Mouse (Mus musculus) stomach, embryonic 15.5 days (tissue): Measurements from ENCODE around the gene Polr2l. TPM values are rescaled to one million over a fixed set of nuclear protein-coding genes. Genes with fewer than 3 reads are reported as not detected.

Source experiments
- ATAC-seq: fragments of 200-750 bp; cut with Nextera tagmentation; 2 replicates; pipeline ENCODE4 v1.8.0; 2017; ENCODE audit warnings: low read depth, moderate number of reproducible peaks, moderate TSS enrichment; ENCODE audit not compliant: insufficient read depth, low FRiP score
- H3K27ac ChIP-seq: fragments of 300-500 bp; sonication (generic); 2 replicates; pipeline ENCODE4 v1.5.1; 2015; ENCODE audit warnings: mild to moderate bottlenecking, inconsistent platforms
- H3K27me3 ChIP-seq: fragments of 300-500 bp; sonication (generic); replicated peaks from 2 replicates; pipeline ENCODE4 v1.6.1; 2015; ENCODE audit warnings: inconsistent platforms
- H3K36me3 ChIP-seq: fragments of 300-500 bp; sonication (generic); 2 replicates; pipeline ENCODE4 v1.6.1; 2015; ENCODE audit warnings: inconsistent platforms
- H3K4me1 ChIP-seq: fragments of 300-500 bp; sonication (generic); 2 replicates; pipeline ENCODE4 v1.6.1; 2015; ENCODE audit warnings: inconsistent platforms
- H3K4me2 ChIP-seq: fragments of 300-500 bp; sonication (generic); 2 replicates; pipeline ENCODE4 v1.6.1; 2015; ENCODE audit warnings: mild to moderate bottlenecking, inconsistent platforms
- H3K4me3 ChIP-seq: fragments of 300-500 bp; sonication (generic); replicated peaks from 2 replicates; pipeline ENCODE4 v1.5.1; 2015; ENCODE audit warnings: inconsistent platforms
- H3K9ac ChIP-seq: fragments of 300-500 bp; sonication (generic); 2 replicates; pipeline ENCODE4 v1.6.1; 2015; ENCODE audit warnings: inconsistent platforms
- H3K9me3 ChIP-seq: fragments of 300-500 bp; sonication (generic); 2 replicates; pipeline ENCODE4 v1.6.1; 2016; ENCODE audit warnings: inconsistent platforms
- WGBS: fragments of 180-500 bp; shearing (Covaris S2); methylation state at CpG from one replicate; pipeline ENCODE4 v1.1.7; 2015; 5-methylcytosine and 5-hydroxymethylcytosine counted together
- polyA plus RNA-seq: library from polyadenylated mRNA; unstranded; fragments of >200 nt; fragmentation: Nextera tagmentation; extraction: Ambion mirVana; gene quantifications from 2 replicates; pipeline ENCODE4 v1.2.1, GENCODE M21; 2015

Polr2l gene
- 67.3 and 71.6 TPM in 2 replicates for polyA plus RNA-seq

DNA sequence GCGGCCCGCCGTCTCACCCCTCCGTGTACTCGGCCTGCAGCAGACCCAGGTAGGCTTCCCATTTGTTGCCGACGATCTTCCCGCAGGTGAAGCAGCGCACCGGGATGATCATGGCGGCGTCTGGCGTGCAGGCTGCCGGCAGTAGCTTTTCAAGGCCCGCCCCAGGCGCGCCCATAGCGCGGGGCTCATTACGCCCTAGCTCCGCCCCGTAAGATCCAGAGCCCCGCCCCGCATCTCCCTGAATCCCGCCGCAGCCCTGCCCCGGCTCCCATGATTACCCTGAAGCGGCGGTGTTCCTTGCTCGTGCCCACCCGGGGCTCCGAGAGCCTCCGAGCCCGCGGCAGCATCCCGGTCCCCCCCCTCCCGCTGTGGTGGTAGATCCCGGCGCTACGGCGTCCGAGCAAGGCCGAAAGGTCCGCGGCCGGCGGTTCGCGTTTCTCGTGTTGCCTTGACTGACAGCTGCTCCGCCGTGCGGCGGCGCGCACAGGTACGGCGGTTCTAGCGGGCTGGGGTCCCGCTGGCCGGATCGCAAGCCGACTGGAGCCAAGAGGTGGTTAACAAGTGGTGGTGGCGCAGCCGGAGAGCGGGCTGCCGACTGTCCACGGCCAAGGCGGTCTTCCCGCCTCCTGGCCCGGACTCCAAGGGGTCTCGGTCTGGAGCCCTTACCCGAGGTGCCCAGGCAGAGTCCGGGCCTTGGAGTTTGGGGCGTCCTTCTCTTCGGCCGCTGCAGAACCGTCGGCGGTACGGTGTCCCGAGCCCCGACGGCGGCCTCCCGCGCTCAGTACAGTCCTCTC lies at the start of gene Polr2l, which contains the start of gene Tspan4:
Gene Polr2l, minus strand, starts transcription at position 122 of the 794 bp plus-strand sequence.
Gene Tspan4, plus strand, starts transcription at position 230 of the 794 bp plus-strand sequence.
- H3K9ac ChIP-seq = peak within 1 kb of the TSS; percentile 73
- WGBS = under 1% methylated on average over 87 of the region's 87 CpGs
- peaks cover 14% of the 10 kb centered on the region for H3K36me3 ChIP-seq
- peak within 1 kb of the TSS; percentile 94 for H3K4me3 ChIP-seq
- peak within 1 kb of the TSS; percentile 96 for H3K27ac ChIP-seq
- H3K9me3 ChIP-seq = no peaks in the 10 kb centered on the region
- H3K27me3 ChIP-seq = no peaks in the 10 kb centered on the region
- ATAC-seq = peak; percentile 61
- peak within 1 kb of the TSS; percentile 86 for H3K4me2 ChIP-seq
- H3K4me1 ChIP-seq = peaks cover 36% of the 10 kb centered on the region

DNA sequence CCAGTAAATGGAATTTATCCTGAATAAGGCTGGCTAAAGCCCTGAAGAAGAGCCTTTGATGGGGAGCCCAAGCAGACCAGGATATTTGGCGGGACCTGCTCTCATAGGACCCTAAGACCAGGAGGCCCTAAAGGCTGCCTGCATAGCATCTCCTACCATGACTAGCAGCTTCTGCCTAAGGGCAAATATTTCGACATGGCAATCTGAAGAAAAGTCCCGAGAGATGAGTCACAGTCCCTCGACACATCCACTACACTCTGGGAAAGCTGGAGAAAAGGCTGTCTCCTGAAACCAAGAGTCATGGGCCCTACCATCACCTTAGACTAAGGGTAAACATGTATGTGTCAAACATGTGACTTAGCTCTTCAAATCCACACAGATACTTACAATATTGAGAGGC lies 49.3 kb upstream of the Polr2l start:
- H3K27ac ChIP-seq = no peak overlapping the region
- H3K4me2 ChIP-seq = no peak overlapping the region
- H3K4me1 ChIP-seq = no peaks in the 10 kb centered on the region
- H3K9me3 ChIP-seq = no peaks in the 10 kb centered on the region
- no peak for ATAC-seq
- H3K27me3 ChIP-seq = no peaks in the 10 kb centered on the region
- H3K9ac ChIP-seq = no peak overlapping the region
- WGBS = 84% methylated on average over 4 of the region's 4 CpGs
- H3K4me3 ChIP-seq = no peak overlapping the region
- H3K36me3 ChIP-seq = peaks cover 8% of the 10 kb centered on the region; the same call in 1 of the 2 replicates

DNA sequence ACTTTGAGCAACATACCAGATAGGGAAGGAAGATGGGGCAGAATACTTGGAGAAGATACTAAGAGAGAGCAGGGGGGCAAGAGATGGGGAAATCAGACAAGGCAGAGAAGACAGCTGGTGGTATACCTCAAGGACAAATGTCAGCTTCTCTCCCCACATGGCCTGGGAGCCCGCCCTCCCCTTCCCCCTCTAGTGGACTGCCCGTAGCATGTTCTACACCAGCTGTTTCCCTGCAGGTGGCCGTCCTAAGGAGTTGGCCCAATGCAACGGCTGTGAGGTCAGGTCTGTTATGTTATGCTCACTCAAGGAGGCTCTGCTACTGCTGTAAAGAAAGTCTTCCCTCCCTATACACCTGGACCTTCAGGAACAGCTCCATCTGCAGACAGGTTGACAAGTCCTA lies 48.1 kb upstream of the Polr2l start:
- no peak overlapping the region for H3K9ac ChIP-seq
- H3K36me3 ChIP-seq = 0 out of 2 replicates have a peak, but pooled peaks cover 4% of the 10 kb centered on the region
- 53% methylated on average over 4 of the region's 4 CpGs for WGBS
- H3K4me2 ChIP-seq = no peak overlapping the region
- no peaks in the 10 kb centered on the region for H3K27me3 ChIP-seq
- H3K9me3 ChIP-seq = no peaks in the 10 kb centered on the region
- H3K4me3 ChIP-seq = no peak overlapping the region
- no peak overlapping the region for H3K27ac ChIP-seq
- no peaks in the 10 kb centered on the region for H3K4me1 ChIP-seq
- no peak for ATAC-seq

DNA sequence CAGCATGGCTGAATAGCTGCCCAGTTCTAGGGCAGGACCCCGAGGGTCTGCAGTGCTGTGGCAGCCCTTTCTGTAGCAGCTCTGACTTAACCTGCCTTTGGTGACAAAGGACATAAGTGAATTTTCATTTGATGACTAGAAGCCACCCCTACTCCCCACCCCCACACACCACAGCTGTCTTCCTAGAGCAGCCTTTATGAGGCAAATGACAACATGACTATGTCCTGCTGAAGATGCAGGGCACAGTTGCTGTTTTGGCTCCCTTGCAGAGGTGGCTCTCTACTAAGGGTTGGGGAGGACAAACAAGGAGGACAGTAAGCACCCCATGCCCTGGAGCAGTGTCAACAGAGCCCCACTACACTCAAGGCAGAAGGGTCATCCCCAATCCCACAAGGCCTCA lies 44.9 kb upstream of the Polr2l start:
- Histone ChIP-seq H3K4me2 (no peak overlapping the region), H3K36me3 (0 out of 2 replicates have a peak, but pooled peaks cover 8% of the 10 kb centered on the region), H3K4me3 (no peak overlapping the region), H3K9me3 (no peaks in the 10 kb centered on the region), H3K9ac (no peak overlapping the region), H3K4me1 (no peaks in the 10 kb centered on the region), H3K27me3 (no peaks in the 10 kb centered on the region), H3K27ac (no peak overlapping the region)
- ATAC-seq = no peak
- 71% methylated on average over 1 of the region's 1 CpGs for WGBS

DNA sequence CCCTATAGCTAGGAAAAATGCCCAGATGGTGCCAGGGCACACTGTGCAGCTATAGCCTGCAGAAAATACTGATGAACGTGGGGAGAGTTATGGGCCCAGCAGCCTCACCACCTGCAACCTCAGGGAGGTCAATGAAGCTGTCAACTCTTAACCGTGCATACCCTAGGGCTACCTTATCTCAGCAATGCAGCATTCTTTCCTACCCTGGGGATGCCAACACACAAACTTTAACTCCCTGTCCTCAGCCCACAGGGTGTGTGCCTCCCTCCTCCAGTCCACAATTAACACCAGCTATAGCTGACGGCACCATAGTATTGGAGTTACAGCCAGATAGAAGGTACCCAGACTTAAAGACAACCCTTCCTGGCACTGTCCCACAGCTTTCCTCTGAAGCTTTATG lies 44.0 kb upstream of the Polr2l start:
- Histone ChIP-seq H3K27ac (no peak overlapping the region), H3K4me3 (no peak overlapping the region), H3K9ac (no peak overlapping the region), H3K4me2 (no peak overlapping the region), H3K4me1 (no peaks in the 10 kb centered on the region), H3K27me3 (no peaks in the 10 kb centered on the region), H3K36me3 (peaks cover 9% of the 10 kb centered on the region; the same call in 1 of the 2 replicates), H3K9me3 (no peaks in the 10 kb centered on the region)
- peak; percentile 37; the same call in 1 of the 2 replicates for ATAC-seq
- WGBS = 76% methylated on average over 3 of the region's 3 CpGs

DNA sequence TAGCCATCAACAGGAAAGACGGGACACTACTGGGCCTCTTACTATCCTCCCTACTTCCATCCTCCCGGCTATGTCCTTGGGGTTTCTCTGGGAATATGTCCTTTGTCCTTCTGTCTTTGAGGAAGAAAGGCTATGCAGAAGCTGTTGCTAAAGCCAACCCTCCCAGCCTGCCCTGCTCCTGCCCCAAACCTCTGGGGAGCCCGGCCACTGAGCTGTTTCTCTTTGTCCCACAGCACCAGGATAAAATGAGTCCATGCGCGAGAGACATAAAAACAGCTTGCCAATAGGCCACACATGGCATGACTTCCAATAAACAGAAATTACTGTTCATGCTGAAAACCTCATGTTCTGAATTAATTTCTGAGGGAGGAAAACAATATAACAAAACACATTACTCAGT lies 43.4 kb upstream of the Polr2l start:
- H3K27ac ChIP-seq = no peak overlapping the region

DNA sequence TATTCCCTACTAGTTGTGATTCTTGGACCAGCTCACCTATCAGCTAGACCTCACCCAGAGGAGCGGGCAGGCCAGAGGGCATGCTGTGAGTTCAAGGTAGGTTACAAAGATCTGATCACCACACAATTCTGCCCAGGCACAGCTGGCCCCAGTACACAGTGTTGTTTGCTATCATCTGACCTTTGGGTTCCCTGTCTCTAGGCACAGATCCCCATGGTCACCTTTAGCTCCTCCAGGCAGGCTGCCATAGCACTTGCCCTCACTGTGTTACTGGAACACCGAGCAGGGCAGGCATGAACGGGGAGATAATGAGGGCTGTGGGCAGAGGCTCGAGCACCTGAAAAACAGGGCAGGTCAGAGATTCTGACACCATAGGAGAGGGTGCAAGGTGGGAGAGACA lies 42.7 kb upstream of the Polr2l start:
- Histone ChIP-seq H3K9ac (no peak overlapping the region), H3K4me3 (no peak overlapping the region), H3K4me1 (no peaks in the 10 kb centered on the region), H3K4me2 (no peak overlapping the region), H3K9me3 (no peaks in the 10 kb centered on the region), H3K27ac (no peak overlapping the region), H3K27me3 (no peaks in the 10 kb centered on the region), H3K36me3 (peaks cover 17% of the 10 kb centered on the region; the same call in 1 of the 2 replicates)
- 88% methylated on average over 4 of the region's 4 CpGs for WGBS
- ATAC-seq = no peak

More for the DNA sequence above, 43.4 kb upstream of the Polr2l start:
- no peaks in the 10 kb centered on the region for H3K9me3 ChIP-seq
- H3K4me3 ChIP-seq = no peak overlapping the region
- no peak overlapping the region for H3K9ac ChIP-seq
- WGBS = 88% methylated on average over 5 of the region's 5 CpGs
- H3K4me2 ChIP-seq = no peak overlapping the region
- ATAC-seq = no peak
- peaks cover 15% of the 10 kb centered on the region; the same call in 1 of the 2 replicates for H3K36me3 ChIP-seq
- no peaks in the 10 kb centered on the region for H3K27me3 ChIP-seq
- no peaks in the 10 kb centered on the region for H3K4me1 ChIP-seq

DNA sequence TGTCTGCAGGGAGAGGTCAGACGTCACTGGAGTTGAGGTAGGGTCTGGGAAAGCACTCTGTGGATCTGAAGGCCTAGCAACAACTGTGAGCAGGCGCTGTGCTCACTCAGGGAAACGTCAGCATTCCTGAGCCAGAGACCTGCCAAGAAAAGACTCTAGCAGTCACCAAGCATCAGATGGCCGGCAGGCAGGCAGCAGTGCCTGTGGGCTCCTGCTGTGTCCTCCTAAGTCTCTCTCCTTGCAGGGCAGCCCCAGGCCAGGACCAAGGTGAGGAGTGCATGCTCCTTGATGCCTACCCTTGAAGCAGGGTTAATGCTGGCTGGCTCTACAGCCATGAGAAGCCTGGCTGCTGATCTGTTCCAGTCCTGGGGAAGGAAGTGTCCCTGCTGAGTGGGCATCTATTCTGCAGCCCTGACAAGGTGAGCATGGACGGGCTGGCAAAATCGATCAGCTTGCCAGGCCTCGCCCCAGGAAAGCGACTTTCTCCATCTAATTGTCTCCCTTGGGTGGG lies 35.8 kb upstream of the Polr2l start:
- no peaks in the 10 kb centered on the region for H3K4me1 ChIP-seq
- H3K9me3 ChIP-seq = no peaks in the 10 kb centered on the region
- no peak overlapping the region for H3K4me2 ChIP-seq
- H3K9ac ChIP-seq = no peak overlapping the region
- WGBS = 78% methylated on average over 8 of the region's 8 CpGs
- H3K36me3 ChIP-seq = peaks cover 15% of the 10 kb centered on the region; the same call in 1 of the 2 replicates
- H3K27me3 ChIP-seq = no peaks in the 10 kb centered on the region
- no peak overlapping the region for H3K4me3 ChIP-seq
- no peak for ATAC-seq
- H3K27ac ChIP-seq = no peak overlapping the region

DNA sequence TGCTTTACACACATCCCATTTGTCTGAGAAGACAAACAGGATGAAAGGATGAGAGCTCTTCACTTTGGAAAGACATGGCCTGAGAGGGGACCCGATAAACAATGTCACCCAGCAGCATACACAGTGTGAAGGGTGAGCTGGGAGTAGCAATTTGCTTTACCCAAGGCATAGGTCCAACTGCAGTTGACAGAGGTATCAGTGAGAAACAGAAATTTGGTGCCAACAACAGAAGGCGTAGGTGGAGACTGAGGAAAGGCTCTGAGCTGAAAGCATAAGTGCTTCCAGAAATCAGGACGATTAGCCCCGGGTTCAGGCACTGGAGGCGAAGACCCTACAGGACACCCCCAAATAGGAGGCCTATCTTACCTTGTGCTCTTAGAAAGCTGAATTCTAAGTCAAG lies 35.3 kb upstream of the Polr2l start:
- 92% methylated on average over 5 of the region's 5 CpGs for WGBS
- ATAC-seq = no peak
- Histone ChIP-seq H3K36me3 (peaks cover 12% of the 10 kb centered on the region; the same call in 1 of the 2 replicates), H3K4me2 (no peak overlapping the region), H3K9ac (no peak overlapping the region), H3K27me3 (no peaks in the 10 kb centered on the region), H3K9me3 (no peaks in the 10 kb centered on the region), H3K4me1 (no peaks in the 10 kb centered on the region), H3K4me3 (no peak overlapping the region), H3K27ac (no peak overlapping the region)

DNA sequence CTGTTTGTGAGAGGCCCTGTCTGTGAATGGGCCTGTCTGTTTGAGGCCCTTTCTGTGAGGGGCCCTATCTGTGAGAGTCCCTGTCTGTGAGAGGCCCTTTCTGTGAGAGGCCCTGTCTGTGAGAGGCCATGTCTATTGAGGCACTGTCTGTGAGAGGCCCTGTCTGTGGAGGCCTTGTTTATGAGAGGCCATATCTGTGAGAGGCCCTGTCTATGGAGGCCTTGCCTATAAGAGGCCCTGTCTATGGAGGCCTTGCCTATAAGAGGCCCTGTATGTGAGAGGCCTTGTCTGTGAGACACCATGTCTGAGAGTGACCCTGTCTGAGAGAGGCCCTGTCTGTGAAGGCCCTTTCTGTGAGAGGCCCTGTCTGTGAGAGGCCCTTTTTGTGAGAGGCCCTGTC lies 33.2 kb upstream of the Polr2l start:
- no peaks in the 10 kb centered on the region for H3K27me3 ChIP-seq
- H3K9me3 ChIP-seq = no peaks in the 10 kb centered on the region
- H3K4me1 ChIP-seq = no peaks in the 10 kb centered on the region
- no peak overlapping the region for H3K4me2 ChIP-seq
- H3K4me3 ChIP-seq = no peak overlapping the region
- ATAC-seq = peak; percentile 87
- H3K36me3 ChIP-seq = 0 out of 2 replicates have a peak, but pooled peaks cover under 1% of the 10 kb centered on the region
- H3K9ac ChIP-seq = no peak overlapping the region
- H3K27ac ChIP-seq = no peak overlapping the region

DNA sequence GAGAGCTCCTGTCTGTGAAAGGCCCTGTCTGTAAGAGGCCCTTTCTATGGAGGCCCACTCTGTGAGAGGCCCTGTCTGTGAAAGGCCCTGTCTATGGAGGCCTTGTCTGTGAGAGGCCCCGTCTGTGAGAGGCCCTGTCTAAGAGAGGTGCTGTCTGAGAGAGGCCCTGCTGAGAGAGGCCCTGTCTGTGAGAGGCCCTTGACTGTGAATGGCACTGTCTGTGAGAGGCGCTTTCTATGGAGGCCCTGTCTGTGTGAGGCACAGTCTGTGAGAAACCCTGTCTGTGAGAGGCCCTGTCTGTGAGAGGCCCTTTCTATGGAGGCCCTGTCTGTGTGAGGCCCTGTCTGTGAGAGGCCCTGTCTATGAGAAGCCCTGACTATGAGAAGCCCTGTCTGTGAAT lies 31.3 kb upstream of the Polr2l start:
- no peak overlapping the region for H3K4me2 ChIP-seq
- peak; percentile 42; the same call in 1 of the 2 replicates for ATAC-seq
- no peaks in the 10 kb centered on the region for H3K9me3 ChIP-seq
- H3K4me3 ChIP-seq = no peak overlapping the region
- no peaks in the 10 kb centered on the region for H3K27me3 ChIP-seq
- WGBS = 88% methylated on average over 2 of the region's 2 CpGs
- H3K4me1 ChIP-seq = no peaks in the 10 kb centered on the region
- H3K36me3 ChIP-seq = no peaks in the 10 kb centered on the region
- no peak overlapping the region for H3K9ac ChIP-seq
- no peak overlapping the region for H3K27ac ChIP-seq

DNA sequence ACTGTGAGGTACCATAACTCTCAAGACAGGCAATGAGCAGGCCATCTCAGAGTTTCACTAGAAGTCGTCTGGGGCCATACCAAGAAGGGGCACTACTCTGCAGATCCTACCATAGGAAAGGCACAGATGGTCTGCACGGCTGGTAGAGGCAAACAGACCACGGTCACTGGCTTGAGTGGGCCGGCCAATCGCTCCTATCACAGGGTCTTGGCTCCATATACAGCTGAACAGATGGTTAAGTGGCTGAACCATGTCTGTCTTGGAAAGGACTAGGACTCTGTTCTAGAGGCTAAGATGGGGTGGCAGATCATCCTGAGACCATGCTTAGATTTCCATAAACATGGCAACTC lies 27.6 kb upstream of the Polr2l start:
- Histone ChIP-seq H3K27ac (no peak overlapping the region), H3K9me3 (no peaks in the 10 kb centered on the region), H3K4me3 (no peak overlapping the region), H3K36me3 (no peaks in the 10 kb centered on the region), H3K9ac (no peak overlapping the region), H3K27me3 (no peaks in the 10 kb centered on the region), H3K4me1 (no peaks in the 10 kb centered on the region), H3K4me2 (no peak overlapping the region)
- 96% methylated on average over 5 of the region's 5 CpGs for WGBS
- ATAC-seq = no peak
